Mouse (Mus musculus) megakaryocyte, embryonic 14.5 days (primary cell): ENCODE measurements around the gene Hist1h4d.
"Not testable (repeated sequence)": the region's sequence is repeated elsewhere in the genome, so short reads cannot be mapped to it uniquely, and the experiment has no call there.

Source experiments
- FLI1 ChIP-seq: IDR thresholded peaks from 2 replicates; pipeline ENCODE4 v1.6.1; 2012; ENCODE audit warnings: low read length, inconsistent platforms, mixed read lengths
- GATA1 ChIP-seq: IDR thresholded peaks from 3 replicates; pipeline ENCODE4 v1.6.1; 2012; ENCODE audit warnings: mixed read lengths, low read length, inconsistent platforms, borderline replicate concordance

DNA sequence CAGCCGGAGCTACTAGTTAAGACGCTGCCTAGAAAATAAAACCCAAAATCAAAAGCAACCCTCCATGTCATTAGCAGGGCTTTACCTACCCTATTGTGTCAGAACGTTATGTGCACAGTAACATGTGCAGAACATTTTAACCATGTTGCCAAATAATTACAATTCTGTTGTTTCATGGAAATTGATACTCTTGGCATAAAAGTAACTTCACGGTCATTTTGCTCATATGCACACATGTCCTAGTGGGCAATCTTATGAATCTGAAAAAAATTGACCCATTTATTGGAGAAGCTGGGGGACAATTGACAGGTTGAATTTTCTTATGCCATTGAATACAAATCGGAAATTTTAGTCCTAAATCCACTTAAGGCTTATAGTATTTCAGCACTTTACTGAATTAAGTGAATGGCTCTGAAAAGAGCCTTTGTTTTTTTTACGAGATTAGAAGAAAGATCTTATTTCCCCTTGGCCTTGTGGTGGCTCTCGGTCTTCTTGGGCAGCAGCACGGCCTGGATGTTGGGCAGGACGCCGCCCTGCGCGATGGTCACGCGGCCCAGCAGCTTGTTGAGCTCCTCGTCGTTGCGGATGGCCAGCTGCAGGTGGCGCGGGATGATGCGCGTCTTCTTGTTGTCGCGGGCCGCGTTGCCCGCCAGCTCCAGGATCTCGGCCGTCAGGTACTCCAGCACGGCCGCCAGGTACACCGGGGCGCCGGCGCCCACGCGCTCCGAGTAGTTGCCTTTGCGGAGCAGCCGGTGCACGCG lies 11.0 kb upstream of the Hist1h4d start:
- not testable (repeated sequence) for TF ChIP-seq GATA1, FLI1
